ENCODE assay signal across 14 mouse cellular contexts in the genomic region with DNA sequence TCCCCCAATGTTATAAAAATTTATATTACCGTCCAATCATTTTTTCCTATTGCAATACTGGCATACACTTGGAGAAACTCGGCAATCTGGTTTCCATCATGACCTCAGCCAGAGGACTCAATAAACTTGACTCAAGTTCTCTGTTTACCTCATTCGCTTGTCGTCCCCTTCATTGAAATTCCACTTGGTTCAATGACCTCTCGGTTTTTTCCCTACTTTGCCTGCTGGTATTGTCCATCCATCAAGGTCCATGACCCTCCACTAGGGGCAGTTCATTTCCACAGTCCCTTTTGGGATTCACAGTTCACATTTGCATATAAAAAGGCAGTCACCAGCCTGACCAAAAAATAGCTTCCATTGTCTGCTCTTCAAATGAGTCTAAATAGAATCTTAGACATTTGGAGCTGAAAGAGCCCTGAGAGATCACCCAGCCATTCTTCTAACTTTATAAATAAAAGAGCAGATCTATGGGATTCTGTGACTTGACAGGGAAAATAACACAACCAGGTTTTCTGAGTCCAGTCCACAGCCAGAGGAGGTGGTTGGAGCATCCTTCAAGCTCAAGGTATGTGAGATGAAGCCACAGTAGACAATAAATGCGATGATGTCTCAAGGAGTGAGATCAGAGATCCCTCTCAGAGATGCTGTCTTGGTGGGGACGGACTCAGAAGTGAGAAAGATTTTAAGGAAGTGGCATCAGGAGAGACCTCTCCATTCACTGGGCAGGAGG.
DNase-seq lines count a peak whose midpoint lies in the region; ATAC-seq and TF ChIP-seq lines count a peak whose summit lies in the region.
"Had no signal": no experiment of that assay in that cellular context is flagged by ENCODE, and none has a peak within 500 bp of the region (broad histone marks: within the 10 kb centered on the region; RNA-seq: fewer than 3 reads in every experiment).

No protein-coding gene starts in this region.

- TF ChIP-seq CTCF in forebrain, postnatal 0 days (IDR thresholded peaks at IDR 0.05; ENCODE audit: low read depth): no peak
- TF ChIP-seq CTCF in midbrain, postnatal 0 days (IDR thresholded peaks at IDR 0.05): peak; percentile 46
- TF ChIP-seq CTCF in stomach, postnatal 0 days (IDR thresholded peaks at IDR 0.05; ENCODE audit: low read depth): peak; percentile 49

- H3K9ac ChIP-seq in forebrain, postnatal 0 days: no peak overlapping the region
- H3K9ac ChIP-seq in kidney, embryonic 15.5 days: no peak overlapping the region
- H3K9ac ChIP-seq in midbrain, postnatal 0 days (replicated peaks; ENCODE audit: low read length, poor library complexity, severe bottlenecking): no peak overlapping the region
- H3K9ac ChIP-seq in midbrain, embryonic 13.5 days (replicated peaks): no peak overlapping the region
- H3K9ac ChIP-seq in stomach, postnatal 0 days (ENCODE audit: low read length): no peak overlapping the region
- H3K9ac ChIP-seq: liver, embryonic 15.5 days had no signal

- peaks cover 38% of the 10 kb centered on the region for H3K4me1 ChIP-seq in forebrain, embryonic 10.5 days
- H3K4me1 ChIP-seq in forebrain, postnatal 0 days (ENCODE audit: insufficient read depth): no peaks in the 10 kb centered on the region; the same call in 1 of the 2 replicates
- 0 out of 2 replicates have a peak, but pooled peaks cover 3% of the 10 kb centered on the region for H3K4me1 ChIP-seq in kidney, embryonic 15.5 days
- H3K4me1 ChIP-seq in midbrain, postnatal 0 days (ENCODE audit: insufficient read depth, low read length): no peaks in the 10 kb centered on the region
- no peaks in the 10 kb centered on the region for H3K4me1 ChIP-seq in midbrain, embryonic 13.5 days (replicated peaks)
- no peaks in the 10 kb centered on the region for H3K4me1 ChIP-seq in stomach, postnatal 0 days (replicated peaks; ENCODE audit: control insufficient read depth, insufficient read depth)
- H3K4me1 ChIP-seq: heart, embryonic 10.5 days; liver, embryonic 15.5 days had no signal

- no peak for TF ChIP-seq EP300 in stomach, postnatal 0 days (optimal IDR thresholded peaks at IDR 0.05)

- 47% methylated on average over 7 of the region's 7 CpGs for WGBS in forebrain, embryonic 10.5 days
- WGBS in forebrain, postnatal 0 days: 41% methylated on average over 7 of the region's 7 CpGs
- WGBS in kidney, embryonic 15.5 days: 77% methylated on average over 7 of the region's 7 CpGs
- 53% methylated on average over 7 of the region's 7 CpGs for WGBS in midbrain, postnatal 0 days
- WGBS in midbrain, embryonic 13.5 days: 23% methylated on average over 7 of the region's 7 CpGs
- WGBS in stomach, postnatal 0 days: 67% methylated on average over 7 of the region's 7 CpGs

- ATAC-seq in forebrain, postnatal 0 days: no peak
- ATAC-seq in kidney, embryonic 15.5 days (replicated peaks; ENCODE audit: low FRiP score): no peak
- ATAC-seq in midbrain, postnatal 0 days (ENCODE audit: low FRiP score): no peak
- ATAC-seq in midbrain, embryonic 13.5 days: no peak
- no peak for ATAC-seq in stomach, postnatal 0 days (ENCODE audit: low FRiP score, low TSS enrichment)
- ATAC-seq: inflammation-experienced regulatory T-cells, adult 6 months had no signal

- peak; percentile 30 for DNase-seq in forebrain, embryonic 10.5 days (ENCODE audit: extremely low spot score, low spot score)
- no peak for DNase-seq in forebrain, postnatal 0 days
- DNase-seq in kidney, adult 9 months: peak; percentile 56
- peak; percentile 22 for DNase-seq in midbrain, postnatal 0 days (ENCODE audit: low spot score)
- DNase-seq in stomach, postnatal 0 days (ENCODE audit: low spot score): no peak
- DNase-seq in adrenal gland, adult 8-10 months: no peak
- DNase-seq: right cerebral cortex, adult 18-20 months; thymus, postnatal 36 days had no signal

- H3K27me3 ChIP-seq in forebrain, embryonic 10.5 days (ENCODE audit: poor library complexity, severe bottlenecking): no peaks in the 10 kb centered on the region
- no peaks in the 10 kb centered on the region for H3K27me3 ChIP-seq in forebrain, postnatal 0 days (ENCODE audit: insufficient read depth, low read length)
- H3K27me3 ChIP-seq in kidney, embryonic 15.5 days: no peaks in the 10 kb centered on the region
- H3K27me3 ChIP-seq in midbrain, postnatal 0 days (ENCODE audit: insufficient read depth, low read length): no peaks in the 10 kb centered on the region
- 0 out of 2 replicates have a peak, but pooled peaks cover 2% of the 10 kb centered on the region for H3K27me3 ChIP-seq in midbrain, embryonic 13.5 days
- H3K27me3 ChIP-seq in stomach, postnatal 0 days (ENCODE audit: control insufficient read depth, insufficient read depth, low read length): no peaks in the 10 kb centered on the region
- H3K27me3 ChIP-seq: liver, embryonic 15.5 days had no signal

- no peak overlapping the region for H3K4me3 ChIP-seq in forebrain, embryonic 10.5 days
- no peak overlapping the region for H3K4me3 ChIP-seq in forebrain, postnatal 0 days (ENCODE audit: low read depth, low read length)
- H3K4me3 ChIP-seq in kidney, embryonic 15.5 days (replicated peaks): no peak overlapping the region
- H3K4me3 ChIP-seq in midbrain, postnatal 0 days (ENCODE audit: low read depth, low read length): no peak overlapping the region
- H3K4me3 ChIP-seq in midbrain, embryonic 13.5 days (replicated peaks): no peak overlapping the region
- H3K4me3 ChIP-seq in stomach, postnatal 0 days (ENCODE audit: low read depth, low read length): no peak overlapping the region
- H3K4me3 ChIP-seq: erythroblast, embryonic 14.5 days; heart, embryonic 10.5 days; liver, embryonic 15.5 days had no signal

- peak overlapping the region; percentile 68 for H3K27ac ChIP-seq in forebrain, embryonic 10.5 days
- no peak overlapping the region for H3K27ac ChIP-seq in forebrain, postnatal 0 days (ENCODE audit: low read depth, low read length)
- H3K27ac ChIP-seq in kidney, embryonic 15.5 days: no peak overlapping the region
- H3K27ac ChIP-seq in midbrain, postnatal 0 days (ENCODE audit: low read depth, low read length): no peak overlapping the region
- H3K27ac ChIP-seq in midbrain, embryonic 13.5 days: no peak overlapping the region
- H3K27ac ChIP-seq in stomach, postnatal 0 days (replicated peaks): no peak overlapping the region
- H3K27ac ChIP-seq: heart, embryonic 10.5 days; liver, embryonic 15.5 days had no signal

- no peaks in the 10 kb centered on the region for H3K9me3 ChIP-seq in forebrain, embryonic 10.5 days
- no peaks in the 10 kb centered on the region for H3K9me3 ChIP-seq in forebrain, postnatal 0 days (ENCODE audit: low read length)
- no peaks in the 10 kb centered on the region for H3K9me3 ChIP-seq in kidney, embryonic 15.5 days (replicated peaks)
- no peaks in the 10 kb centered on the region for H3K9me3 ChIP-seq in midbrain, postnatal 0 days (ENCODE audit: low read length)
- H3K9me3 ChIP-seq in midbrain, embryonic 13.5 days: no peaks in the 10 kb centered on the region
- H3K9me3 ChIP-seq in stomach, postnatal 0 days (ENCODE audit: control insufficient read depth, low read length): no peaks in the 10 kb centered on the region
- H3K9me3 ChIP-seq: heart, embryonic 10.5 days; liver, embryonic 15.5 days had no signal

- H3K36me3 ChIP-seq in forebrain, embryonic 10.5 days (replicated peaks): no peaks in the 10 kb centered on the region
- H3K36me3 ChIP-seq in forebrain, postnatal 0 days (ENCODE audit: insufficient read depth): no peaks in the 10 kb centered on the region
- no peaks in the 10 kb centered on the region for H3K36me3 ChIP-seq in kidney, embryonic 15.5 days
- no peaks in the 10 kb centered on the region for H3K36me3 ChIP-seq in midbrain, postnatal 0 days (ENCODE audit: insufficient read depth, low read length)
- H3K36me3 ChIP-seq in midbrain, embryonic 13.5 days: no peaks in the 10 kb centered on the region
- H3K36me3 ChIP-seq in stomach, postnatal 0 days (ENCODE audit: control insufficient read depth, insufficient read depth, low read length): no peaks in the 10 kb centered on the region
- H3K36me3 ChIP-seq: heart, embryonic 10.5 days; liver, embryonic 15.5 days had no signal

- H3K4me2 ChIP-seq in forebrain, postnatal 0 days (ENCODE audit: low read depth): no peak overlapping the region
- no peak overlapping the region for H3K4me2 ChIP-seq in kidney, embryonic 15.5 days
- H3K4me2 ChIP-seq in midbrain, postnatal 0 days (ENCODE audit: low read depth, low read length, poor library complexity, severe bottlenecking): no peak overlapping the region
- H3K4me2 ChIP-seq in midbrain, embryonic 13.5 days (replicated peaks): no peak overlapping the region
- no peak overlapping the region for H3K4me2 ChIP-seq in stomach, postnatal 0 days (replicated peaks; ENCODE audit: low read depth)
- H3K4me2 ChIP-seq: liver, embryonic 15.5 days had no signal

Comparison
In these comparisons a context has a peak if more than half of its experiments do, and no peak if none do; other contexts are left out.
1. DNase-seq: peak in forebrain, embryonic 10.5 days (single experiment), kidney, adult 9 months (single experiment) and midbrain, postnatal 0 days (single experiment); none in forebrain, postnatal 0 days (single experiment), stomach, postnatal 0 days (single experiment) and adrenal gland, adult 8-10 months (single experiment).